Mouse (Mus musculus) liver, embryonic 12.5 days (tissue): ENCODE measurements around the gene Mpst. TPM values are rescaled to one million over a fixed set of nuclear protein-coding genes. Genes with fewer than 3 reads are reported as not detected.

ENCODE experiments used
- ATAC-seq: fragments of 200-750 bp; cut with Nextera tagmentation; 2 replicates; pipeline ENCODE4 v1.8.0; 2017; ENCODE audit warnings: moderate number of reproducible peaks, mild to moderate bottlenecking, moderate library complexity
- H3K27ac ChIP-seq: fragments of 300-500 bp; sonication (generic); 2 replicates; pipeline ENCODE4 v1.5.1; 2016; ENCODE audit warnings: mild to moderate bottlenecking
- H3K27me3 ChIP-seq: fragments of 300-500 bp; sonication (generic); replicated peaks from 2 replicates; pipeline ENCODE4 v1.6.1; 2016; ENCODE audit warnings: mild to moderate bottlenecking, moderate library complexity
- H3K36me3 ChIP-seq: fragments of 300-500 bp; sonication (generic); 2 replicates; pipeline ENCODE4 v1.6.1; 2016; ENCODE audit warnings: mild to moderate bottlenecking, moderate library complexity
- H3K4me1 ChIP-seq: fragments of 300-500 bp; sonication (generic); 2 replicates; pipeline ENCODE4 v1.6.1; 2016
- H3K4me2 ChIP-seq: fragments of 300-500 bp; sonication (generic); 2 replicates; pipeline ENCODE4 v1.6.1; 2016; ENCODE audit warnings: mild to moderate bottlenecking, moderate library complexity
- H3K4me3 ChIP-seq: fragments of 300-500 bp; sonication (generic); 2 replicates; pipeline ENCODE4 v1.5.1; 2016; ENCODE audit warnings: mild to moderate bottlenecking, moderate library complexity
- H3K9ac ChIP-seq: fragments of 300-500 bp; sonication (generic); 2 replicates; pipeline ENCODE4 v1.6.1; 2016; ENCODE audit warnings: mild to moderate bottlenecking, moderate library complexity
- H3K9me3 ChIP-seq: fragments of 300-500 bp; sonication (generic); replicated peaks from 2 replicates; pipeline ENCODE4 v1.6.1; 2016; ENCODE audit warnings: mild to moderate bottlenecking, moderate library complexity
- WGBS: fragments of 180-500 bp; shearing (Covaris S2); methylation state at CpG from one replicate; pipeline ENCODE4 v1.1.7; 2016; ENCODE audit not compliant: insufficient replicate concordance; 5-methylcytosine and 5-hydroxymethylcytosine counted together
- polyA plus RNA-seq: library from polyadenylated mRNA; unstranded; fragments of >200 nt; fragmentation: Nextera tagmentation; extraction: Ambion mirVana; gene quantifications from 2 replicates; pipeline ENCODE4 v1.2.1, GENCODE M21; 2016

Mpst gene
- 3.5 and 4.8 TPM in 2 replicates for polyA plus RNA-seq

- Histone ChIP-seq H3K4me2 (peak within 1 kb of the TSS; percentile 93), H3K9ac (peak within 1 kb of the TSS; percentile 96), H3K27me3 (peaks cover 33% of the 10 kb centered on the region), H3K9me3 (no peaks in the 10 kb centered on the region), H3K36me3 (peaks cover 14% of the 10 kb centered on the region), H3K4me3 (peak within 1 kb of the TSS; percentile 85), H3K27ac (peak within 1 kb of the TSS; percentile 99), H3K4me1 (peaks cover 88% of the 10 kb centered on the region)
- WGBS = 1% methylated on average over 40 of the region's 40 CpGs
- ATAC-seq = peak; percentile 89
Measured at GRCm38 (mm10) chr15:78406293-78406934, at the start of gene Mpst. Gene Mpst, plus strand, starts transcription at chr15:78406416.

GRCm38 (mm10) chr15:78365916-78366315 is 40.3 kb upstream of the Mpst start:
- no peaks in the 10 kb centered on the region for H3K9me3 ChIP-seq
- H3K27ac ChIP-seq = no peak overlapping the region
- H3K4me1 ChIP-seq = no peaks in the 10 kb centered on the region
- 41% methylated on average over 2 of the region's 2 CpGs for WGBS
- no peaks in the 10 kb centered on the region for H3K36me3 ChIP-seq
- peaks cover 18% of the 10 kb centered on the region for H3K27me3 ChIP-seq
- H3K9ac ChIP-seq = no peak overlapping the region
- no peak overlapping the region for H3K4me3 ChIP-seq
- no peak overlapping the region for H3K4me2 ChIP-seq
- no peak for ATAC-seq

- ATAC-seq = no peak
- no peak overlapping the region for H3K4me3 ChIP-seq
- 67% methylated on average over 8 of the region's 8 CpGs for WGBS
- peaks cover 21% of the 10 kb centered on the region for H3K27me3 ChIP-seq
- no peaks in the 10 kb centered on the region for H3K36me3 ChIP-seq
- no peaks in the 10 kb centered on the region for H3K4me1 ChIP-seq
- no peak overlapping the region for H3K4me2 ChIP-seq
- H3K9ac ChIP-seq = no peak overlapping the region
- H3K27ac ChIP-seq = no peak overlapping the region
- no peaks in the 10 kb centered on the region for H3K9me3 ChIP-seq
Measured at GRCm38 (mm10) chr15:78366875-78367274, 39.3 kb upstream of the Mpst start.

DNA sequence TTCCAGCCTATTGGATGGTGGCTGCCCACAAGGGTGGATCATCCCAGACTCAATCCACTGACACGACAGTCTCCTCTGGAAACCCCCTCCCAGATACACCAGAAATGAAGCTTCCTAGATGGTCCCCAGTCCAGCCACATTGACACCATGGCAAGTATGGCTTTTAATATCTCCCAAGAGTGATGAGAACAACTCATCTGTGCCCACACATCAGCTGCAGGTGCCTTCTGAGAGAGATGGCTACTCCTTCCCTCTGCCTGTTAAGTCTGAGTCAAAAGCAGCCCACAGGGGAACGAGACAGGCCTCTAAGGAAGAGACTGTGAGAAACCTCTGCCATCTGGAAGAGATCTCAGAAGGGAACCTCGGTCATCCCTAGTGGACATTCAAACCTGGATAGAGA is 38.4 kb upstream of the Mpst start:
- no peak overlapping the region for H3K27ac ChIP-seq
- H3K4me2 ChIP-seq = no peak overlapping the region
- peaks cover 21% of the 10 kb centered on the region for H3K27me3 ChIP-seq
- no peak for ATAC-seq
- H3K9me3 ChIP-seq = no peaks in the 10 kb centered on the region
- H3K4me3 ChIP-seq = no peak overlapping the region
- WGBS = 45% methylated on average over 3 of the region's 3 CpGs
- H3K4me1 ChIP-seq = no peaks in the 10 kb centered on the region
- H3K36me3 ChIP-seq = no peaks in the 10 kb centered on the region
- H3K9ac ChIP-seq = no peak overlapping the region

DNA sequence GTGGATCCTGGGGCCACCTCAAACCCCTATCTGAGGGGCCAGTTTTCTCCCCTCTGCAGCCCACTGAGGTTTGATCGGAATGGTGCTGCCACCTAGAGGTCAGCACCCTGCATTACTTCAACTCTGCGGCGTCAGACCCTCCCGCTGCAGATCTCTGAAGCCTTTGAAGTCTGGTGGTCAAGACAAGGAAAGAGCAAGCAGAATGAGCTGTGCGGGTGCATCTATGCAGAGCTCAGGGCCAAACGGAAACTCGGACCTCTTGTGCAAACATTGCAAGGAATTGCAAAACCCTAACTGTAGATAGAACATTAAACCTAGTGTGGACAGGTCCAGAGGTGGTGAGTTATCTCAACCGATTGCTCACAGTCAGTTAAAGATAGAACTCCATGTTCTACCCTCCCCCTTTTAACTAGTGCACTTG is 37.3 kb upstream of the Mpst start:
- Histone ChIP-seq H3K27me3 (peaks cover 21% of the 10 kb centered on the region), H3K9me3 (no peaks in the 10 kb centered on the region), H3K36me3 (no peaks in the 10 kb centered on the region), H3K4me3 (no peak overlapping the region), H3K4me2 (no peak overlapping the region), H3K4me1 (no peaks in the 10 kb centered on the region), H3K9ac (no peak overlapping the region), H3K27ac (no peak overlapping the region)
- WGBS = 4% methylated on average over 8 of the region's 8 CpGs
- ATAC-seq = peak; percentile 79

- H3K27ac ChIP-seq = peak overlapping the region; percentile 15; the same call in 1 of the 2 replicates
- no peak for ATAC-seq
- no peaks in the 10 kb centered on the region for H3K9me3 ChIP-seq
- no peaks in the 10 kb centered on the region for H3K36me3 ChIP-seq
- no peaks in the 10 kb centered on the region for H3K4me1 ChIP-seq
- no peak overlapping the region for H3K4me3 ChIP-seq
- no peak overlapping the region for H3K9ac ChIP-seq
- no peak overlapping the region for H3K4me2 ChIP-seq
- peaks cover 21% of the 10 kb centered on the region for H3K27me3 ChIP-seq
- 84% methylated on average over 1 of the region's 1 CpGs for WGBS
Measured at GRCm38 (mm10) chr15:78369641-78370040, 36.6 kb upstream of the Mpst start.

DNA sequence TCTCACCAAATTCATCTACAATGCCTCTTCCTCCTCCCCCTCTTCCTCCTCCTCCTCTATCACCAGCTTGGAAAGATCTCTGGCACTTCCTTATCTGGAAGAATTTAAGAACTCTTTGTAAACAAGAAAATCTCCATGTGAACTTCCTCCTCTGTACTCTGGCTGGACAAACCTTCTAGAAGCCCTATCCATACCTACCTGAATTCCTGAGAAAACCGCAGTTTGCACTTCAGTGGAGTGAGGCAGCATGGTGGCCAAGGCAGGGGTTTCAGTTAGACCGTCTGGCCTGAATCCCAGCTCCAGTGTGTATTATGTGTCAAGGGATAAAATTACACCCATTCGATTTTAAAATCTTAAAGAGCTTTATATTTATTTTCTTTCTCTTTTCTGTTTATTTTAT is 33.4 kb upstream of the Mpst start:
- Histone ChIP-seq H3K36me3 (no peaks in the 10 kb centered on the region), H3K27ac (no peak overlapping the region), H3K4me2 (no peak overlapping the region), H3K9ac (no peak overlapping the region), H3K4me1 (no peaks in the 10 kb centered on the region), H3K9me3 (no peaks in the 10 kb centered on the region), H3K27me3 (peaks cover 18% of the 10 kb centered on the region), H3K4me3 (no peak overlapping the region)
- ATAC-seq = no peak
- WGBS = 67% methylated on average over 3 of the region's 3 CpGs

- WGBS = 69% methylated on average over 3 of the region's 3 CpGs
- no peaks in the 10 kb centered on the region for H3K9me3 ChIP-seq
- peaks cover 21% of the 10 kb centered on the region for H3K27me3 ChIP-seq
- H3K27ac ChIP-seq = no peak overlapping the region
- no peaks in the 10 kb centered on the region for H3K36me3 ChIP-seq
- no peaks in the 10 kb centered on the region for H3K4me1 ChIP-seq
- H3K9ac ChIP-seq = no peak overlapping the region
- no peak overlapping the region for H3K4me3 ChIP-seq
- no peak overlapping the region for H3K4me2 ChIP-seq
- no peak for ATAC-seq
Measured at GRCm38 (mm10) chr15:78374204-78374603, 32.0 kb upstream of the Mpst start.

- Histone ChIP-seq H3K27me3 (peaks cover 5% of the 10 kb centered on the region; the same call in 1 of the 2 replicates), H3K4me2 (no peak overlapping the region), H3K27ac (no peak overlapping the region), H3K36me3 (no peaks in the 10 kb centered on the region), H3K4me3 (no peak overlapping the region), H3K9ac (no peak overlapping the region), H3K4me1 (no peaks in the 10 kb centered on the region), H3K9me3 (no peaks in the 10 kb centered on the region)
- ATAC-seq = no peak
- 67% methylated on average over 10 of the region's 10 CpGs for WGBS
Measured at GRCm38 (mm10) chr15:78377859-78378258, 28.4 kb upstream of the Mpst start.

DNA sequence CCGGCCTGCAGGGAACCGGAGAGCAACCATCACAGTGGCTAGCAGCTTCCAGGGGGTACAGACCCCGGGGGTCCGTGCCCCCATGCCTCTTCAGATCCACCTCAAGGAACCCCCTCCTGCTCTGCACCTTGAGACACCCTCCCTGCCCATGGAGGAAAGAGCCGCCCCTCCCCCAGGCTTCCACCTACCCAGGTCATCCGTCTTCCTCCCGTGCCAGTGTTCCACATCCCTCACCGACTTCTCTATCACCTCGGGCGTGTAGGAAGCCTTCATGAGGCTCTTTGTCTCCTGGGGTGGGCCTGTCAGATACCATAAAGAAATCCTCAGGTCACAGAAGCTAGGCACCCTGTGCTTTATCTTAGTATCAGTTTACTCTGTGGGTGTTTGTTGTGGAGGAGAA is 27.7 kb upstream of the Mpst start:
- Histone ChIP-seq H3K36me3 (no peaks in the 10 kb centered on the region), H3K4me2 (no peak overlapping the region), H3K9ac (no peak overlapping the region), H3K4me1 (no peaks in the 10 kb centered on the region), H3K27me3 (peaks cover 5% of the 10 kb centered on the region; the same call in 1 of the 2 replicates), H3K27ac (no peak overlapping the region), H3K4me3 (no peak overlapping the region), H3K9me3 (no peaks in the 10 kb centered on the region)
- no peak for ATAC-seq
- WGBS = 63% methylated on average over 10 of the region's 10 CpGs

DNA sequence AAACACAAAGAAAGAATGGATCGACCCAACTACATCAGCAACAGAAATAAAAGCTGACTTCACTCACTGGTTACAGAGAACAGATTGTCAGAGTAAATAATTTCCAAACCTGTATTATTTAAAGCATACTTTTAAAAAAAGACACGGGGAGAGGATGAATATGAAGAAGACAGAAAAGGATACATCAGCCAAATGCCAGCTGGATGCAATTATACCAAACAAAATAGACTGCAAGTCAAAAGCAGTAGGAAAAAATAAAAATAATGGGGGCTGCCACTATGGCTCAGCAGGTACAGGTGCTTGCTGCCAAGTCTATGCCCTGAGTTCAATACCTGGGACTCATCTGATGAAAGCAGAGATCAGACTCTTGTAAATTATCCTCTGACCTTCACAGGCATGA is 26.0 kb upstream of the Mpst start:
- no peak overlapping the region for H3K4me3 ChIP-seq
- H3K36me3 ChIP-seq = no peaks in the 10 kb centered on the region
- ATAC-seq = no peak
- H3K4me1 ChIP-seq = peaks cover 9% of the 10 kb centered on the region; the same call in 1 of the 2 replicates
- H3K9me3 ChIP-seq = no peaks in the 10 kb centered on the region
- no peak overlapping the region for H3K4me2 ChIP-seq
- 59% methylated on average over 2 of the region's 2 CpGs for WGBS
- no peak overlapping the region for H3K9ac ChIP-seq
- H3K27ac ChIP-seq = no peak overlapping the region
- peaks cover 5% of the 10 kb centered on the region; the same call in 1 of the 2 replicates for H3K27me3 ChIP-seq

- no peak overlapping the region for H3K27ac ChIP-seq
- no peak for ATAC-seq
- H3K36me3 ChIP-seq = no peaks in the 10 kb centered on the region
- H3K9ac ChIP-seq = no peak overlapping the region
- WGBS = 56% methylated on average over 4 of the region's 4 CpGs
- peaks cover 9% of the 10 kb centered on the region; the same call in 1 of the 2 replicates for H3K4me1 ChIP-seq
- no peaks in the 10 kb centered on the region for H3K9me3 ChIP-seq
- H3K4me3 ChIP-seq = no peak overlapping the region
- peaks cover 5% of the 10 kb centered on the region; the same call in 1 of the 2 replicates for H3K27me3 ChIP-seq
- no peak overlapping the region for H3K4me2 ChIP-seq
Measured at GRCm38 (mm10) chr15:78380741-78381140, 25.5 kb upstream of the Mpst start.

DNA sequence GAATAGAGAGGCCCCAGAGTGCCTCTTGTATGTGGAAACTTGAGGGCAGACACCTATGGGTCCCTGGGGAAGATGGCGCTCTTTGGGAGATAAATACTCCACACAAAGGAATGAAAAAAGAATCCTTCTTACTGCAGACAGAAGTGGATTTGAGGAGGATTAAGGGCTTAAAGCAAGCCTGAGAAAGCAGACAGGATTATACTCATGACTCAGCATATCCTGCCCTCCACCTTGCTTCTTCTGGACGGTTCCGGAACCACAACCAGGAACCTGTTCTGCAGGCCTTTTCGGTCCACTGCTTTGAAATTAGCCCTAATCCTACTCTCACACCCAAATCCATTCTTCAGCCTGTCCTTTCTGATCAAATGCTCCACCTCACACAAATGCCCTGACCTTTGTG is 24.1 kb upstream of the Mpst start:
- Histone ChIP-seq H3K9ac (no peak overlapping the region), H3K9me3 (no peaks in the 10 kb centered on the region), H3K4me2 (no peak overlapping the region), H3K27ac (no peak overlapping the region), H3K36me3 (no peaks in the 10 kb centered on the region), H3K4me1 (peaks cover 9% of the 10 kb centered on the region; the same call in 1 of the 2 replicates), H3K4me3 (no peak overlapping the region), H3K27me3 (peaks cover 8% of the 10 kb centered on the region; the same call in 1 of the 2 replicates)
- WGBS = 83% methylated on average over 4 of the region's 4 CpGs
- no peak for ATAC-seq
